Mouse (Mus musculus): Measurements from ENCODE around the gene Sumo1.

Gene Sumo1

GRCm38 (mm10) chr1:59593622-59594035 lies 77.0 kb downstream of the Sumo1 start:
- DNase-seq (ENCODE audit: low spot score): no peak

GRCm38 (mm10) chr1:59592876-59593275 lies 77.8 kb downstream of the Sumo1 start:
- DNase-seq (ENCODE audit: low spot score): no peak

- no peak for DNase-seq (ENCODE audit: low spot score)
Observed at GRCm38 (mm10) chr1:59592359-59592758, 78.3 kb downstream of the Sumo1 start.

- no peak for DNase-seq (ENCODE audit: low spot score)
Observed at GRCm38 (mm10) chr1:59589271-59589670, 81.4 kb downstream of the Sumo1 start.

- peak; percentile 75 for DNase-seq (ENCODE audit: low spot score)
Observed at GRCm38 (mm10) chr1:59584656-59585410, 85.8 kb downstream of the Sumo1 start.

GRCm38 (mm10) chr1:59580880-59581279 lies 89.8 kb downstream of the Sumo1 start:
- DNase-seq (ENCODE audit: low spot score): no peak

- no peak for DNase-seq (ENCODE audit: low spot score)
Observed at GRCm38 (mm10) chr1:59580131-59580751, 90.4 kb downstream of the Sumo1 start.

GRCm38 (mm10) chr1:59579327-59579726 lies 91.3 kb downstream of the Sumo1 start:
- peak; percentile 51 for DNase-seq (ENCODE audit: low spot score)

GRCm38 (mm10) chr1:59578770-59579169 lies 91.9 kb downstream of the Sumo1 start:
- no peak for DNase-seq (ENCODE audit: low spot score)

- DNase-seq (ENCODE audit: low spot score): no peak
Observed at GRCm38 (mm10) chr1:59574262-59575187, 96.1 kb downstream of the Sumo1 start.

GRCm38 (mm10) chr1:59573843-59574242 lies 96.8 kb downstream of the Sumo1 start:
- DNase-seq (ENCODE audit: low spot score): no peak

- DNase-seq (ENCODE audit: low spot score): no peak
Observed at GRCm38 (mm10) chr1:59571502-59571901, 99.1 kb downstream of the Sumo1 start.

- DNase-seq (ENCODE audit: low spot score): no peak
Observed at GRCm38 (mm10) chr1:59570767-59571166, 99.9 kb downstream of the Sumo1 start.

GRCm38 (mm10) chr1:59569301-59569700 lies 101.3 kb downstream of the Sumo1 start:
- DNase-seq (ENCODE audit: low spot score): no peak

- DNase-seq (ENCODE audit: low spot score): no peak
Observed at GRCm38 (mm10) chr1:59568283-59568682, 102.4 kb downstream of the Sumo1 start.

GRCm38 (mm10) chr1:59567521-59567920 lies 103.1 kb downstream of the Sumo1 start:
- DNase-seq (ENCODE audit: low spot score): no peak

- no peak for DNase-seq (ENCODE audit: low spot score)
Observed at GRCm38 (mm10) chr1:59566926-59567325, 103.7 kb downstream of the Sumo1 start.

GRCm38 (mm10) chr1:59566281-59566680 lies 104.4 kb downstream of the Sumo1 start:
- DNase-seq (ENCODE audit: low spot score): no peak

- no peak for DNase-seq (ENCODE audit: low spot score)
Observed at GRCm38 (mm10) chr1:59565804-59566203, 104.8 kb downstream of the Sumo1 start.

- no peak for DNase-seq (ENCODE audit: low spot score)
Observed at GRCm38 (mm10) chr1:59563581-59563980, 107.1 kb downstream of the Sumo1 start.

GRCm38 (mm10) chr1:59553708-59554107 lies 116.9 kb downstream of the Sumo1 start:
- DNase-seq (ENCODE audit: low spot score): no peak

GRCm38 (mm10) chr1:59550996-59551395 lies 119.6 kb downstream of the Sumo1 start:
- no peak for DNase-seq (ENCODE audit: low spot score)

GRCm38 (mm10) chr1:59550227-59550626 lies 120.4 kb downstream of the Sumo1 start:
- no peak for DNase-seq (ENCODE audit: low spot score)
